Mouse (Mus musculus): ENCODE measurements at regions not wholly inside any gene's neighbourhood (a gene's known extent, or its start where the extent isn't known, plus 50 kb on each side); places are given as distances from the start of the nearest gene placed in this dataset.
"Not testable (repeated sequence)": the region's sequence is repeated elsewhere in the genome, so short reads cannot be mapped to it uniquely, and the experiment has no call there.

DNA sequence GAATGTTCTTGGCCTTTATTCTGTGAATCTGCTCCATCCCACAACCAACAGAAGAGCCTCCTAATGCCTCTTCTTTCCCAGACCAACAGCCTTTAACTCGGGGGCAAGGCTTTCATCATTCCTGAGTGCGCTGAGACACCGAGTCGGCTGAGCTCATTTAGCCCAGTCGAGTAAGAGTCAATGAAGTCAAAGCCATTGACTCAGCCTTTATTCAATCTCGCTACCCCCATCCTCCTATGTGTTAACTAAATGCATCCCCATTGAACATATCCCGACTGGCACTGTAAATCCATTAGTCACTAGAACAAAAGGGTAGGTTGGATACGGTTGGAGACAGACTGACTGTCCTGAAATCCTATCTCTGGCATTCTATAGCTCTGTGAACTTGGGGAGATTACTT, 115.9 kb upstream of the Cdk6 start:
- not testable (repeated sequence) for TF ChIP-seq POLR2A, CTCF (IDR thresholded peaks at IDR 0.05; ENCODE audit: extremely low read depth, insufficient read depth, low read length)

All from cortical plate, adult 2 months (tissue).